Mouse (Mus musculus) neural tube, embryonic 13.5 days (tissue): ENCODE results near the gene Rps6ka2. TPM values are rescaled to one million over a fixed set of nuclear protein-coding genes. Genes with fewer than 3 reads are reported as not detected.
"Not testable (repeated sequence)": the region's sequence is repeated elsewhere in the genome, so short reads cannot be mapped to it uniquely, and the experiment has no call there.

Experiments
- ATAC-seq: fragments of 200-750 bp; cut with Nextera tagmentation; 2 replicates; pipeline ENCODE4 v1.8.0; 2017; ENCODE audit warnings: low read depth, mild to moderate bottlenecking, moderate TSS enrichment, moderate library complexity
- H3K27ac ChIP-seq: fragments of 300-500 bp; sonication (generic); replicated peaks from 2 replicates; pipeline ENCODE4 v1.5.1; 2015; ENCODE audit warnings: moderate library complexity, mild to moderate bottlenecking, inconsistent platforms
- H3K27me3 ChIP-seq: fragments of 300-500 bp; sonication (generic); 2 replicates; pipeline ENCODE4 v1.6.1; 2015; ENCODE audit warnings: mild to moderate bottlenecking, inconsistent platforms
- H3K36me3 ChIP-seq: fragments of 300-500 bp; sonication (generic); 2 replicates; pipeline ENCODE4 v1.6.1; 2015; ENCODE audit warnings: mild to moderate bottlenecking, inconsistent platforms
- H3K4me1 ChIP-seq: fragments of 300-500 bp; sonication (generic); replicated peaks from 2 replicates; pipeline ENCODE4 v1.6.1; 2015; ENCODE audit warnings: inconsistent platforms
- H3K4me2 ChIP-seq: fragments of 300-500 bp; sonication (generic); 2 replicates; pipeline ENCODE4 v1.6.1; 2015; ENCODE audit warnings: inconsistent platforms, mild to moderate bottlenecking, moderate library complexity
- H3K4me3 ChIP-seq: fragments of 300-500 bp; sonication (generic); 2 replicates; pipeline ENCODE4 v1.5.1; 2015; ENCODE audit warnings: mild to moderate bottlenecking, inconsistent platforms
- H3K9ac ChIP-seq: fragments of 300-500 bp; sonication (generic); 2 replicates; pipeline ENCODE4 v1.6.1; 2015; ENCODE audit warnings: moderate library complexity, mild to moderate bottlenecking, inconsistent platforms
- H3K9me3 ChIP-seq: fragments of 300-500 bp; sonication (generic); 2 replicates; pipeline ENCODE4 v1.6.1; 2016; ENCODE audit warnings: inconsistent platforms
- WGBS: fragments of 180-500 bp; shearing (Covaris S2); methylation state at CpG from one replicate; pipeline ENCODE4 v1.1.7; 2015; 5-methylcytosine and 5-hydroxymethylcytosine counted together
- polyA plus RNA-seq: library from polyadenylated mRNA; unstranded; fragments of >200 nt; fragmentation: Nextera tagmentation; extraction: Ambion mirVana; gene quantifications from 2 replicates; pipeline ENCODE4 v1.2.1, GENCODE M21; 2015

The Rps6ka2 gene
- polyA plus RNA-seq, 1 experiment from 2014 or later: 23.5 TPM

- H3K4me1 ChIP-seq, H3K4me2 ChIP-seq, H3K27ac ChIP-seq, H3K9ac ChIP-seq, H3K4me3 ChIP-seq, H3K27me3 ChIP-seq, H3K36me3 ChIP-seq, ATAC-seq, H3K9me3 ChIP-seq: not testable (repeated sequence)
- WGBS: 87% methylated on average over 1 of the region's 1 CpGs
Measured at GRCm38 (mm10) chr17:7352596-7352995, 182.7 kb downstream of the Rps6ka2 start, which contains the start of gene Ttll2. Gene Ttll2, minus strand, starts transcription at chr17:7352696.

Other genes starting within 250 kb of the Rps6ka2 start
- 49.8 and 56.1 TPM in 2 replicates for gene Rsph3b, start 221.4 kb upstream of the Rps6ka2 start, polyA plus RNA-seq
- 50.0 and 50.7 TPM in 2 replicates for gene Tagap1, start 209.0 kb upstream of the Rps6ka2 start, polyA plus RNA-seq
- gene Rnaset2b, start 199.5 kb upstream of the Rps6ka2 start, polyA plus RNA-seq: 95.7 and 102 TPM in 2 replicates
- gene Gm49721, start 191.2 kb upstream of the Rps6ka2 start, polyA plus RNA-seq: 0.47 TPM in 1 of 2 replicates, not detected in the other
- gene Gm1604a, start 144.5 kb upstream of the Rps6ka2 start, polyA plus RNA-seq: not detected in 2 replicates
- gene Tcp10a, start 154.5 kb downstream of the Rps6ka2 start, polyA plus RNA-seq: 0.08 TPM in 1 of 2 replicates, not detected in the other
- not detected in 2 replicates for gene Ttll2, start 182.6 kb downstream of the Rps6ka2 start, polyA plus RNA-seq
- not detected in 2 replicates for gene Gm49630, start 201.9 kb downstream of the Rps6ka2 start, polyA plus RNA-seq
- gene Unc93a2, start 215.3 kb downstream of the Rps6ka2 start, polyA plus RNA-seq: not detected in 2 replicates